Mouse (Mus musculus): Measurements from ENCODE around the gene Sit1. TPM values are rescaled to one million over a fixed set of nuclear protein-coding genes. Genes with fewer than 3 reads are reported as not detected.

The Sit1 gene
- polyA plus RNA-seq (2016; fragmentation: Nextera tagmentation; extraction: Ambion mirVana), result not detected in 2 replicates

DNA sequence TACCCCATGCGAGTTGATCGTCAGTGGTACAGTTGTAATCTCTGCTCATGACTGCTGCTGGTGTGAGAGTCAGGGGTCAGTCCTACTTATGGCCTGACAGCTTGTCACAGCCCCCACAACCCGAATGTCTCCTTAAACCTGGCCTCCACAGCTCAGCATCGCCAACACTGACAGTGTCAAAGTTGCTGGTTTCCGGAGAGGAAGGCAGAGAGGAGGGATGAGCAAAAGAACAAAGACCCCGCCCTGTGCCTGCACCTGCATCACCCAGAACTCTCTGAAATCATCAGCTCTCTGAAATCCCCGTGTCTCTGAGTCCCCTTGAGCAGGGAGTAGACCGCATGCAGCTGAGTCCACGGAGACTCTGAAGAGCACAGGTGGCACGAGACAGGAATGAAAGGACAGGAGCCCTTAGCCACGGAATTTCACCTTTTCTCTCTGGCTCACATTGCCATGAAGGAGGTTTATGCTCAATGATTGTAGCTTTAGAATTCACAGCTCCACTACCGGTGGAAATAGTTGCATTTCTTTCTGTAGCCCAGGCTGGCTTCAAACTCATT is at the start of gene Sit1:
TSS of gene Sit1 (minus strand) at position 200 of the 557 bp plus-strand sequence.
- H3K4me3 ChIP-seq, result no peak within 1 kb of the TSS
- H3K27ac ChIP-seq, result no peak within 1 kb of the TSS
- 57% methylated on average over 12 of the region's 12 CpGs for WGBS
- H3K9me3 ChIP-seq, result no peaks in the 10 kb centered on the region
- no peak for ATAC-seq (ENCODE audit: insufficient number of reproducible peaks, insufficient read depth, low FRiP score, low TSS enrichment)
- no peak within 1 kb of the TSS for H3K4me2 ChIP-seq (replicated peaks)
- no peaks in the 10 kb centered on the region for H3K36me3 ChIP-seq
- no peaks in the 10 kb centered on the region for H3K4me1 ChIP-seq
- no peaks in the 10 kb centered on the region for H3K27me3 ChIP-seq
- H3K9ac ChIP-seq, result no peak within 1 kb of the TSS

DNA sequence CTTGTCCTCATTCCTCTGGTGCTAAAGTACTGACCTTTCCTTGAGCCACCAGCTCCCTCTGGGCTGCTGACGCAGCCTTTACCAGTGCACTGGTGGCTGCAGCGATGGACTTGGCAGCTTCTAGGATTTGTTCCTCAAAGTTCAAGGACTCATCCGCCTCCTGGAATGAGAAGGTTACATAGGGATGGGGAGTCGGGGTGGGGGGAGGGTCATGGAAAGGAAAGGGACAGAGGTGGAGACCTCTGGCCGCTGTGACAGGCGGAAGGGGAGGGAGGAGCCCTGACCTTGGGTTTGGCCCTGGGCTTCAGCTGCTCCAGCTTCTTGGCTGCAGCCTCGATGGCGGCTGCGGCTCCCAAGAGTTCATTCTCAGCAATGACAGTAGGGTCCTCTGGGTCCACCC is 49.7 kb upstream of the Sit1 start:
- H3K27me3 ChIP-seq, result no peaks in the 10 kb centered on the region
- peaks cover 71% of the 10 kb centered on the region for H3K36me3 ChIP-seq
- WGBS, result 82% methylated on average over 9 of the region's 9 CpGs
- ATAC-seq (ENCODE audit: insufficient number of reproducible peaks, insufficient read depth, low FRiP score, low TSS enrichment), result no peak
- H3K4me3 ChIP-seq, result no peak overlapping the region
- H3K4me1 ChIP-seq, result no peaks in the 10 kb centered on the region
- H3K9ac ChIP-seq, result no peak overlapping the region
- no peak overlapping the region for H3K4me2 ChIP-seq (replicated peaks)
- no peak overlapping the region for H3K27ac ChIP-seq
- H3K9me3 ChIP-seq, result no peaks in the 10 kb centered on the region

DNA sequence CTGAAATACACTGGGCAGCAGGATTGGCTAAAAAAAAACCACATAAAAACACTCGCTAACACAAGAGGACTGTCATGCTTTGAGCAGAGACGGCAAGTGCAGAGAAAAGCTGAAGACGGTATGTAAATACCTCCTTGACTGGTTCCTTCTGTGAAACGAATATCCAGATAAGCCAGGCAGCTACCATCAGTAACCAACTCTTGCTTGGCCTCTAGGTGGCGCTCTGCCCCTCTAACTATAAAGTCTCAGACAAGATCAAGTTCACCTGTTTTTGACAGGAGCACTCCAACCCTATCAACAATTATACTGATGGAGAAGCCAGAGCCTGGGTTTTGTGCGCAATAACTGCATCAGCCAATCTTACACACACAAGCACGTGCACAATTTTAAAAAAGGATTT is 47.0 kb upstream of the Sit1 start:
- H3K27me3 ChIP-seq, result peaks cover under 1% of the 10 kb centered on the region
- ATAC-seq (ENCODE audit: insufficient number of reproducible peaks, insufficient read depth, low FRiP score, low TSS enrichment), result no peak
- no peak overlapping the region for H3K4me3 ChIP-seq
- H3K9me3 ChIP-seq, result no peaks in the 10 kb centered on the region
- 26% methylated on average over 7 of the region's 7 CpGs for WGBS
- no peaks in the 10 kb centered on the region for H3K4me1 ChIP-seq
- H3K9ac ChIP-seq, result no peak overlapping the region
- H3K27ac ChIP-seq, result no peak overlapping the region
- no peak overlapping the region for H3K4me2 ChIP-seq (replicated peaks)
- H3K36me3 ChIP-seq, result peaks cover 46% of the 10 kb centered on the region

DNA sequence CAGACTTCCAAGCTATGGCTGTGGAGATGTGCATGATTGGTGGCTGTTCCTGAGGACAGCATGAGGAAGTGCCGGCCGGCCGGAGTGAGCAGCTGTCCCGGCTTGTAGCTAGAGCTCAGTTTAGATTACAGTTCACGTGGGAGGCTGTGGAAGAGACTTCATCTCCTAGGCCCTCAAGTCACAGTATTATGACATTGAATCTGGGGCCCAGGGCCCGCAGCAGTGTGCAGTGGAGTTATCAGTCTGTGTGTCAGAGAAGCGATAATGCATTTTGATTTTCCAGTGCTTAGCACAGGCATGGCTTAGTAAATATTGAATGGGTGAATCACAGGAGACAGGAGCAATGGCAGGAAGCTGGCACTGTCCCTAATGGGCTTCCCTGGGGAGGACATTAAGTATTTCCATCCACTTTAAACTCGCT is 46.6 kb upstream of the Sit1 start:
- Histone ChIP-seq H3K4me2 (replicated peaks) (no peak overlapping the region), H3K4me1 (no peaks in the 10 kb centered on the region), H3K9ac (no peak overlapping the region), H3K27ac (0 out of 2 replicates have a peak overlapping the region, but pooled peaks have one; percentile 41), H3K36me3 (peaks cover 41% of the 10 kb centered on the region), H3K27me3 (peaks cover 4% of the 10 kb centered on the region), H3K9me3 (no peaks in the 10 kb centered on the region), H3K4me3 (no peak overlapping the region)
- ATAC-seq (ENCODE audit: insufficient number of reproducible peaks, insufficient read depth, low FRiP score, low TSS enrichment), result no peak
- whole genome bisulfite sequencing, result 73% methylated on average over 8 of the region's 8 CpGs

DNA sequence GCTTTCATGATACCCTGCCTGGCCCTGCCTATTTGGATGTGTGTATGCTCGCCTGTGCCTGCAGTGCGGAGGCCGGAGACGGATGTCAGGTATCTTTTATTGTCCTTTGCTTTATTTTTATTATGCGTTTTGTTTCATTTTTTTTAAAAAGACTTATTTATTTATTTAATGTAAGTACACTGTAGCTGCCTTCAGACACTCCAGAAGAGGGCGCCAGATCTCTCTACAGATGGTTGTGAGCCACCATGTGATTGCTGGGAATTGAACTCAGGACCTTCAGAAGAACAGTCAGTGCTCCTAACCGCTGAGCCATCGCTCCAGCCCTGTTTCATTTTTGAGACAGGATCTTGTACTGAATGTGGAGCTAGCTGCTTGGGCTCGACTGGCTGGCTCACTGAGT is 45.0 kb upstream of the Sit1 start:
- H3K4me1 ChIP-seq, result peaks cover 11% of the 10 kb centered on the region
- H3K27me3 ChIP-seq, result peaks cover 18% of the 10 kb centered on the region
- no peaks in the 10 kb centered on the region for H3K9me3 ChIP-seq
- H3K9ac ChIP-seq, result no peak overlapping the region
- H3K4me2 ChIP-seq (replicated peaks), result no peak overlapping the region
- H3K27ac ChIP-seq, result no peak overlapping the region
- H3K36me3 ChIP-seq, result peaks cover 25% of the 10 kb centered on the region
- H3K4me3 ChIP-seq, result no peak overlapping the region
- ATAC-seq (ENCODE audit: insufficient number of reproducible peaks, insufficient read depth, low FRiP score, low TSS enrichment), result no peak
- 80% methylated on average over 9 of the region's 9 CpGs for whole genome bisulfite sequencing

DNA sequence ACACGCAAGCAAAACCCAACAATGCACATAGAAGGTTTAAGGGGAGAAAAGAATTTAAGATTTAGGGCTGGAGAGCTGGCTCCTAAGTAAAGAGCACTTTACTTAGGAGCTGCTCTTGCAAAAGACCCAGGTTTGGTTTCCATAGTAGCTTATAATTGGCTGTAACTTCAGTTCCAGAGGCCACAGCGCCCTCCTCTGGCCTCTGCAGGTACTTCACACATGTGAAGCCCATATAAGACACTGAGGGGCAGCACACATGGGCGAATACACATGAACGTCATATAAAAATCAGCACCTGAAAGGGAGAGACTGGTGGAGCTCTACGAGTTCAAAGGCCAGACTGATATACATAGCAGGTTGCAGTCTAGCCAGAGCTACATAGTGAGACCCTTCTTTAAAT is 44.3 kb upstream of the Sit1 start:
- no peak overlapping the region for H3K4me2 ChIP-seq (replicated peaks)
- H3K27ac ChIP-seq, result no peak overlapping the region
- 66% methylated on average over 5 of the region's 5 CpGs for WGBS
- no peaks in the 10 kb centered on the region for H3K9me3 ChIP-seq
- H3K4me3 ChIP-seq, result no peak overlapping the region
- H3K27me3 ChIP-seq, result peaks cover 23% of the 10 kb centered on the region
- H3K4me1 ChIP-seq, result peaks cover 16% of the 10 kb centered on the region
- no peak overlapping the region for H3K9ac ChIP-seq
- no peak for ATAC-seq (ENCODE audit: insufficient number of reproducible peaks, insufficient read depth, low FRiP score, low TSS enrichment)
- H3K36me3 ChIP-seq, result peaks cover 19% of the 10 kb centered on the region

DNA sequence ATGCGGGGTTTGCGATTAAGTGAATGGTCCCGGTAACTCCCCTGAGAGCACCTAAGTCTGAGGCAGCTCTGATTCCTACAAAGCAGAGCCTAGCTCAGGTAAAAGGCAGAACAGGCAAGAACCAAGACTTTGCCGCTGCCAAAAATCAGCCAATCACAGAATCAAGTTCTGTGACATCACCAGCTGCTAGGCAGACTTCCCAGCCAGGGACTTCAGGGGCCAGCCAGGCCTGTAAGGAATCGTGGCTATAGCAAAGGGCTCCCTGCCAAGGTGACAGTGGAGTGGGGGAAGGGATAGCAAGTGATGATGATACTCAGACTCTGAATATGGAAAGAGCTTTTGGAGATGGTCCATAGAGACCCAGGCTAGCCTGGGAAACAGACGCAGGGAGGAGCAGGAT is 36.4 kb upstream of the Sit1 start:
- Histone ChIP-seq H3K9me3 (no peaks in the 10 kb centered on the region), H3K4me3 (peak overlapping the region; percentile 2; the same call in 1 of the 2 replicates), H3K9ac (no peak overlapping the region), H3K36me3 (peaks cover 12% of the 10 kb centered on the region; the same call in 1 of the 2 replicates), H3K27me3 (peaks cover 26% of the 10 kb centered on the region), H3K4me1 (peaks cover 41% of the 10 kb centered on the region), H3K4me2 (replicated peaks) (peak overlapping the region; percentile 37), H3K27ac (no peak overlapping the region)
- 12% methylated on average over 6 of the region's 6 CpGs for WGBS
- ATAC-seq (ENCODE audit: insufficient number of reproducible peaks, insufficient read depth, low FRiP score, low TSS enrichment), result no peak

DNA sequence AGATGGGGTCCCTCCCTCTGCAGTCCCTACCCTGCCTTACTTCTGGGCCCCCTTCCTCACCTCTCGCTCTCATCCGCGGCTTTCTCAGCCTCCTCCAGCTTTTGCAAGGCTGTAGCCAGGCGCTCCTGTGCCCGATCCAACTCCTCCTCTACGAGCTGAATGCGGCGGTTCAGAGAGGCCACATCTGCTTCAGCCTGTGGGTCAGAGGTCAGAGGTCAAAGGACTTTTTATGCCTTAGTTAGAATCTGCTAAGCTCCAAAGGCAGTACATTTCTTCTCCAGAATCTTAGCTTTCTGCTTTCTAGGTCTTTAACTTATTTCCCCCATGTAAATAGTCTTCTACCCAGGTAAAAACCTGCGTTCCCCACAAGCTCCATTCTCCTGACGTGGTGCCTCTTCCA is 36.0 kb upstream of the Sit1 start:
- Histone ChIP-seq H3K4me2 (replicated peaks) (peak overlapping the region; percentile 37), H3K4me1 (peaks cover 41% of the 10 kb centered on the region), H3K9ac (no peak overlapping the region), H3K27me3 (peaks cover 22% of the 10 kb centered on the region), H3K27ac (no peak overlapping the region), H3K36me3 (peaks cover 12% of the 10 kb centered on the region; the same call in 1 of the 2 replicates), H3K4me3 (peak overlapping the region; percentile 2; the same call in 1 of the 2 replicates), H3K9me3 (no peaks in the 10 kb centered on the region)
- no peak for ATAC-seq (ENCODE audit: insufficient number of reproducible peaks, insufficient read depth, low FRiP score, low TSS enrichment)
- 18% methylated on average over 10 of the region's 10 CpGs for WGBS

DNA sequence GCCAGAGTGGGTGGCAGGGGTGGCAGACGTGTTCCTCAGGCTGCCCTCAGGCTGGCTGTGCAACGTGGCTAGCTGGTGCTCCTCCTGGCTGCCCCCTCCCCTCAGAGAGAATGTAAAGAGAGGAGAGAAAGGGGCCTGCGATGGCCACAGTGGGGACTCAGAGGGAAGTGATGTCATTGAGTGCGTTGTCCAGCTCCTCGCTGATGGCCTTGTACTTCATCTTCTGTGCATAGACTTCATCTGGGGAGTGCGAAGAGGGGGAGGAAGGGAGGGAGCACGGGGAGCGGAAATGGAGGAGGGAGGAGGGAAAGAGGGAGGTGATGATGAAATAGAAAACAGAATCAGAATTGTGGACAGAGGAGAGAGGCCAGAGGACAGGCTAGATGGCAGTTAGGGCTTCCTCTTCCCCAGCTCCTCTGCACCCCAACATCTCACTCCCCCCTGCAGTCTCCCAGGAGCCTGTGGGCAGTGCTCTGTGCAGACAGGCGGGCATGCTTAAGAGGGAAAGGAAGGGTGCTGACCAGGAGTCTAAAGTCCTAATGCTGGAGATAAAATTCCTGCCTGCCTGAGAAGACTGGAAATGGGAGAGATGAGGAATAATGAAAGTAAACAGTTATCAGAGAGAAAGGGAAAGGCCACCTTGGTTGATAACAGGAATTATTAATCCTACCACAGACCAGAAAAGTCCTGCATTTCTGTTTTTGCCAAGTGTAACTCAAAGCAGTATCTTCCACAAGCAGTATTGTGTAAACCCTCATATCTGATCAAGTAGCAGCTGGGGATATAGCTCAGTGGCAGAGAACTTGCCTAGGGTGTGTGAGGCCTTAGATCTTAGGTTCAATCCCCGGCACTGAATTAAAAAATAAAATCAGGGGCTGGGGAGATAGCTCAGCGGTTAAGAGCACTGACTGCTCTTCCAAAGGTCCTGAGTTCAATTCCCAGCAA is 32.5 kb upstream of the Sit1 start:
- peaks cover 3% of the 10 kb centered on the region; the same call in 1 of the 2 replicates for H3K27me3 ChIP-seq
- H3K27ac ChIP-seq, result no peak overlapping the region
- peaks cover 13% of the 10 kb centered on the region; the same call in 1 of the 2 replicates for H3K4me1 ChIP-seq
- H3K9me3 ChIP-seq, result no peaks in the 10 kb centered on the region
- WGBS, result 74% methylated on average over 11 of the region's 11 CpGs
- no peak for ATAC-seq (ENCODE audit: insufficient number of reproducible peaks, insufficient read depth, low FRiP score, low TSS enrichment)
- H3K36me3 ChIP-seq, result peaks cover 12% of the 10 kb centered on the region; the same call in 1 of the 2 replicates
- H3K4me3 ChIP-seq, result no peak overlapping the region
- no peak overlapping the region for H3K9ac ChIP-seq
- H3K4me2 ChIP-seq (replicated peaks), result no peak overlapping the region

DNA sequence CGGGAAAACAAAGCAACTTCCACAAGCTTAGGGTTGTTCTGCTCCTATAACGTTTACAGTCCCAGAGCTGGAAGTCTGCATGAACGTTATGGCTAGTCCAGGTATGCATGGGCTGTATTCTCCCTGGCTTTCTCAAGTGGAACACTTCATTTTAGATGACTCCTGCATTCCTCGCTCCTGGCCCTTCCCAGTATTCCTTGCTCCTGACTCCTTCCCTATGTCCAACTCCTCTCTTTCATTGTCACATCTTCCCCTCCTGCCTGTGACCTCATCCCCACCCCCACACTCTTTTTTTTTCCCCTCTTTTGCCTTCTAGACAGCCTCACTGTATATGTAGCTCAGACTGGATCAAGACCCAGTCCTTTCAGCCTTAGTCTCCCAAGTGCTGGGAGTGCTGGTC is 30.3 kb upstream of the Sit1 start:
- 81% methylated on average over 4 of the region's 4 CpGs for WGBS
- Histone ChIP-seq H3K4me2 (replicated peaks) (no peak overlapping the region), H3K27ac (no peak overlapping the region), H3K9ac (no peak overlapping the region), H3K4me1 (peaks cover 16% of the 10 kb centered on the region; the same call in 1 of the 2 replicates), H3K27me3 (no peaks in the 10 kb centered on the region), H3K4me3 (no peak overlapping the region), H3K9me3 (no peaks in the 10 kb centered on the region), H3K36me3 (peaks cover 9% of the 10 kb centered on the region; the same call in 1 of the 2 replicates)
- ATAC-seq (ENCODE audit: insufficient number of reproducible peaks, insufficient read depth, low FRiP score, low TSS enrichment), result no peak

DNA sequence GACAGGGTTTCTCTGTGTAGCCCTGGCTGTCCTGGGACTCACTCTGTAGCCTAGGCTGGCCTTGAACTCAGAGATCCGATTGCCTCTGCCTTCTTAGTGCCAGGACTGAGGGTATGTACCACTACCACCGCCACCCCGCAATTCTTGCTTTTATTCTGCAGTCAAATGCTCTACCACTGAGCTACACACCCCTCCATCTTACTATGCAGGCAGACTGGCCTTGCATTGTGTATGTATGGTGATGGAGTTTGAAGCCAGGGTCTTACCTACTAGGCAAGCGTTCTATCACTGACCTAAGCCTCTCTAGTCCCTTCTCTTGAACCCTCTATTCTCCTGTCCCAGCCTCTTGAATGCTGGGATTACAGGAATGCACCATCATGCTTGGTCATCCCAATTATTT is 29.8 kb upstream of the Sit1 start:
- Histone ChIP-seq H3K36me3 (peaks cover 9% of the 10 kb centered on the region; the same call in 1 of the 2 replicates), H3K4me3 (no peak overlapping the region), H3K9ac (no peak overlapping the region), H3K9me3 (no peaks in the 10 kb centered on the region), H3K4me1 (peaks cover 16% of the 10 kb centered on the region), H3K27me3 (no peaks in the 10 kb centered on the region), H3K4me2 (replicated peaks) (no peak overlapping the region), H3K27ac (no peak overlapping the region)
- 82% methylated on average over 4 of the region's 4 CpGs for WGBS
- no peak for ATAC-seq (ENCODE audit: insufficient number of reproducible peaks, insufficient read depth, low FRiP score, low TSS enrichment)

DNA sequence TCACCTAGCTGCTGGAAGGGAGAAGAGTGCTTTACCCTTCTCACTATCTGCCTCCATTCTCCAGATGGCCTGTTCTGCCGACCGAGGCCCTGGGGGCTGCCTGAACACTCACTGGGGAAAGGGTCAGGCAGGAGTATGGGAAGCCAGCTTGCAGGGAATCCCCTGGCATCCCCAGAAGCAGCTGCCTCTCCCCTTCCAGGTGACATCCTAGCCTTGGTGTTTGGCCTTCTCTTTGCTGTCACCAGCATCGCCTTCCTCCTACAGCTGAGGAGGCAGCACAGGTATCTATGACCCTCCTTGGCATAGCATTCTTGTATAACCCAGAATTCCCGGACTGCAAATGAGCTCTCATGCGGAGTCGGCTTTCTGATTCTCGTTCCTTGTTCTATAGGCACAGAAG is 29.1 kb upstream of the Sit1 start:
- Histone ChIP-seq H3K4me3 (no peak overlapping the region), H3K4me2 (replicated peaks) (no peak overlapping the region), H3K27me3 (0 out of 2 replicates have a peak, but pooled peaks cover 4% of the 10 kb centered on the region), H3K4me1 (peaks cover 22% of the 10 kb centered on the region), H3K9ac (no peak overlapping the region), H3K36me3 (peaks cover 9% of the 10 kb centered on the region; the same call in 1 of the 2 replicates), H3K9me3 (no peaks in the 10 kb centered on the region), H3K27ac (no peak overlapping the region)
- WGBS, result 52% methylated on average over 7 of the region's 7 CpGs
- ATAC-seq (ENCODE audit: insufficient number of reproducible peaks, insufficient read depth, low FRiP score, low TSS enrichment), result no peak
